35 mouse cellular contexts compared by ENCODE assay signal in the genomic region with DNA sequence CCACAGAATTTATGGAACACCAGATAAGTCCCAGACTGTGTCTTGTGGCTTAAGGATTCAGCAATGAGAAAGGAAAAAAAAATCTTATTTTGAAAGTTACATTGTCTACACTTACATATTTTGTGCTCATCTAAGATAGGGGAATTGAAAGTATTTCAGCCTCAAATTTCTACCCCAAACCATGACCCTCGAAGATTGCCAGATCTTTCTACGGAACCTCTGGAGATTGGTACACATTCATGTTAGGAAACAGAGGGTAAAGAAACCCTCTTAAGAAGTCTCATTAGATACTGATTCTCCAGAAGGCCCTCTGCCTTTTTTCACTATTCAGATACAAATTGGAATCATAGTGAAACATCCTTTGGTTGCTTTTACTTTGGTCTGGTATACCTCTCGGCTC.
"Had no signal": no experiment of that assay in that cellular context is flagged by ENCODE, and none has a peak within 500 bp of the region (broad histone marks: within the 10 kb centered on the region; RNA-seq: fewer than 3 reads in every experiment).

No protein-coding gene starts in this region.

- H3K4me1 ChIP-seq: heart, embryonic 10.5 days; heart, embryonic 12.5 days; heart, embryonic 13.5 days; heart, embryonic 15.5 days; intestine, embryonic 15.5 days; kidney, embryonic 15.5 days had no signal

- H3K9ac ChIP-seq: heart, embryonic 12.5 days; heart, embryonic 13.5 days; heart, embryonic 15.5 days; hindbrain, embryonic 12.5 days; hindbrain, embryonic 13.5 days; hindbrain, embryonic 14.5 days; hindbrain, embryonic 15.5 days; intestine, embryonic 15.5 days; kidney, embryonic 15.5 days had no signal

- H3K4me3 ChIP-seq: heart, embryonic 10.5 days; heart, embryonic 12.5 days; heart, embryonic 13.5 days; heart, embryonic 15.5 days; hindbrain, embryonic 10.5 days; hindbrain, embryonic 12.5 days; hindbrain, embryonic 13.5 days; hindbrain, embryonic 15.5 days; intestine, embryonic 15.5 days; kidney, embryonic 15.5 days; layer of hippocampus, adult 2 months; left cerebral cortex, adult 2 months had no signal

- H3K4me2 ChIP-seq: heart, embryonic 11.5 days; heart, embryonic 12.5 days; heart, embryonic 13.5 days; heart, embryonic 15.5 days; hindbrain, embryonic 12.5 days; hindbrain, embryonic 13.5 days; hindbrain, embryonic 14.5 days; hindbrain, embryonic 15.5 days; intestine, embryonic 15.5 days; kidney, embryonic 15.5 days had no signal

- H3K27me3 ChIP-seq: heart, embryonic 12.5 days; heart, embryonic 13.5 days; heart, embryonic 15.5 days; hindbrain, embryonic 12.5 days; hindbrain, embryonic 15.5 days; intestine, embryonic 15.5 days; kidney, embryonic 15.5 days had no signal

- DNase-seq: heart, postnatal 10 days; heart, postnatal 14 days; heart, postnatal 36 days; heart, postnatal 4 days; kidney, adult 11 months; kidney, adult 18-20 months; kidney, adult 2 months; kidney, adult 8-10 months; kidney, adult 9 months; kidney, postnatal 10 days; kidney, postnatal 14 days; kidney, postnatal 25 days; kidney, postnatal 36 days; kidney, postnatal 4 days; layer of hippocampus, adult 9-11 months; layer of hippocampus, postnatal 36 days had no signal

- ATAC-seq: hindbrain, embryonic 16.5 days; hindbrain, postnatal 0 days; intestine, embryonic 15.5 days; intestine, embryonic 16.5 days; intestine, postnatal 0 days had no signal

- H3K36me3 ChIP-seq: heart, embryonic 10.5 days; heart, embryonic 12.5 days; heart, embryonic 13.5 days; heart, embryonic 15.5 days; hindbrain, embryonic 10.5 days; hindbrain, embryonic 12.5 days; hindbrain, embryonic 13.5 days; hindbrain, embryonic 15.5 days; intestine, embryonic 15.5 days; kidney, embryonic 15.5 days had no signal

- H3K9me3 ChIP-seq: heart, embryonic 15.5 days; hindbrain, embryonic 13.5 days; hindbrain, embryonic 15.5 days; intestine, embryonic 15.5 days; kidney, embryonic 15.5 days had no signal

- H3K27ac ChIP-seq: heart, embryonic 10.5 days; heart, embryonic 13.5 days; heart, embryonic 15.5 days; hindbrain, embryonic 10.5 days; hindbrain, embryonic 12.5 days; hindbrain, embryonic 13.5 days; hindbrain, embryonic 14.5 days; hindbrain, embryonic 15.5 days; hindbrain, postnatal 0 days; intestine, embryonic 15.5 days; kidney, embryonic 15.5 days; kidney, postnatal 0 days; layer of hippocampus, adult 2 months; left cerebral cortex, adult 2 months had no signal
